Mouse (Mus musculus) ovary, adult 2 months (tissue): ENCODE measurements around the gene Med12. TPM values are rescaled to one million over a fixed set of nuclear protein-coding genes. Genes with fewer than 3 reads are reported as not detected.

Experiments
- polyA plus RNA-seq: library from polyadenylated mRNA; depleted of rRNA; stranded (reverse); fragments of >200 nt; gene quantifications from 2 replicates; pipeline ENCODE4 v1.2.3, GENCODE M21; 2012; rRNA removed

Med12 gene
- polyA plus RNA-seq, result 105 and 201 TPM in 2 replicates

DNA sequence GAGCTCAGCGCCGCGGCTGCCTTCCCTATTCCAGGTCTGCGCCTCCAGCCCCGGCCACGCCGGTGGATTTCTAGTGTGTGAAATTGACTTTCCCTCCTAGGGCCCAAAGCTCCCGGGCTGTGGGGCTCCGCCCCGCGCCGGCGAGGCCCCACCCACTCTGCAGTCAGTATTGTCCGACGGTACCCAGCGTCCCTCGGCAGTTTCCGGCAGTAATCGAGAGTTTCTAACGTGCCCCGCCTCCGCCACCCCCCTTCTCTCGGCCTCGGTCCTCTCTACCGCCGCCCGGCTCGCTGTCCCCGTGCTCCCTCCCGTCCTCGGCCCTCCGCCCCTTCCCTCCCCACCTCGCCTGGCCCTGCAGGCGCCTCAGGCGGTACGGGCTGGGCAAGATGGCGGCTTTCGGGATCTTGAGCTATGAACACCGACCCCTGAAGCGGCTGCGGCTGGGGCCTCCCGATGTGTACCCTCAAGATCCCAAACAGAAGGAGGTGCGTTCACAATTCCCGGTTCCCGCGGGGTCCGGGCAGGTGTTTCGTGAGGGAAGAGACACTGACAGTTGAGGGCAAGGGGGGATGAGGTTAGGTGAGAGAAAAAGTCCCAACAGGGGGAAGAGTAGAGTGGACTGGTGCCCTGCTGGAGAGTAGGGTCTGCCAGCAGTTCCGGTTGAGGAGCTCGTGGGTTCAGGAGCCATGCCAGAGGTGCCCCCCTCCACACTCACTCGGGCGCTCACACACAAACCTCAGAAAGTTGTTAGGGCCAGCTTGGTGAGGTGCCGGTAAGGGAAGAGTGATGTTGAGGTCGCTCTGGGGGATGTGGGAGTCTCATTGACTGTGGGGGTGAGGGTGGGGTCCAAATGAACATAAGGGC lies at the start of gene Med12:
Med12 (plus strand) TSS at position 156 of the 864 bp plus-strand sequence.

DNA sequence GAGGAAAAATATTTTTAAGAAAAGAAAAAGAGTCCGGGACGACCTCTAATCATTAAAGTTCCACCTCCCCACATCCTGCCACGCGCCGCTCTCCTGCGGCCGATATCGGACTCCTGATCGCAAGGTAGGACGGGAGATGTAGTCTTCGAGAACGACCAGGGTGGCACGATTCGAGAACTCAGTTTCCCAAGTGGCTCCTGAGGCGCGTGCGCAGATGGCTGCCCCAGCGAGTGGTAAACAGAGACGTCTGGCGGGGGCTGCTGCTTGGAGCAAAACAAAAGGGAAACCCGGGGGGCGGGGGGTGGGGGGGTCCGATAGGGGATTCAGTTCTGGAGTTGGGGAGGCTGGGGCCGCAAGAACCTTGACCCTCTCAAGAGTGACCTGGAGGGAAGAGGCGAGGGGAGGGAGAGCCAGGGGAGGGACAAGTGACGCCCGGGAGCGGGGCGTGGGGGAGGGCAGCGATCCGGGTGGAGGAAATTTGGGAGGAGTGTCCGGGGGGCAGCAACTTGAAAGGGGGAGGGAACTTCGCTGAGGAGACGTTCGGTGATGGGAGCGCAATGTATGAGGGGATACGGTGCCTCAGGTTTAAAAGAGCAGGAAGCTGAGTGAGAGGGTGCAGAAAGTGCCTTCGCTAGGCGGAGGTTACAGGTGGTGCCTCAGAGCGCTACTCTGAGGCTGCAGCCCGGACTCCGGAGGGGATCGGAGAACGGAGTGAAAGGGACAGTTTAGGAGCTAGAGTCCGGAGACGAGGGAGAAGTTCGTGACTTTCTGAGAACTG lies 19.7 kb upstream of the Med12 start, which contains the start of gene Foxo4:
Foxo4 (plus strand) TSS at position 577 of the 778 bp plus-strand sequence.

DNA sequence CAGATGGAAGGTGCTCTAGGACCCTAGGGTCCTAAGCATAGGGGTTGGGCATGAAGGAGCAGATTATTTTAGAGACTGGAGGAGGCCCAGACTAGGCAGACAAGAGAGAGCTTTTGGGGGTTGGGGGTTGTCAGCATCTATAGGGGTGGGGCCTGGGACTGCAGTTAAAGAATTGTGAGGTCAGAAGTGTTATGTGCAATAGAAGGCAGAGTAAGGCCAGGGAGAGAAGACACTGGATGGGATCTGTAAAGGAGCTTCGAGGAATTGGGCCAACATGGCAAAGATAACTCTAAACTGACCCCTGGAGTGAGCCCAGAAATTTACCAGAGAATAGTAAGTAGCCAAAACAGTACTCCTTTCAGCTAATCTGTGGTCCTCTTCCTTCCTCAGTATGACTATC lies 9.9 kb upstream of the Med12 start, which contains the start of gene Gm614:
Gm614 (minus strand) TSS at position 101 of the 400 bp plus-strand sequence.

DNA sequence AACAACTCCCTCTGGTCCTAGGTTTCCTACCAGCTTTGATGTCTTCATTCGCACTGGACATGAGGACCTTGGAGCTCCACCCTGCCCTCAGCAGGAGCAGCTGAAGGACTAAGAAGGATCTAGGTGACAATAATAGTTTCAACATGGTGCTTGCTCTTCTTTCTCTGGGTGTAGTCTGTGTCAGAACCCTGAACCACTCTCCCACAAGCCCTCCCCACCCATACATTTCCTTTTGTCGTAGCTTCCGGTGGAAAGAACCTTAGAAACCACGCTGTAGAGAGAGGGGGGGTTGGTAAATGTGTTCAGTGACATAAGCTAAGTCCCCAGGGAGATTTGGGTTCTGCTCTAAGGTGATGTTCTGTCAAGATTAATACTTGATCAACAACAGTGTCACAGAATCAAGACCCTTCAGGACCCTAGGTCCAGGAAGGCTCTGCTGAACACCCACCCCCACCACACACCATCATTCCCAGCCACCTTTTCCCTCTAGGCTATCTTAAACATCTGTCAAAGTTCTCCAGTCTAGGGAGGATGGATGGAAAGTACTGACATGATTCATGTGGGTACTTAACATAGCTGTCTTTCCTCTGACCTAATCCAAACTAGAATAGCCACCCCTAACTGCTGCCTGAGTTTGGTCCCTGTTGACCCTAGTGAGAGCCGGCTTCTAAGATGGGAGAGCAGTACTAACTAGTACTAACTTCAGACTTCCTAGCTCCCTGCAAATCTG lies 5.6 kb upstream of the Med12 start, which contains the start of gene Il2rg:
Il2rg (minus strand) TSS at position 231 of the 730 bp plus-strand sequence.

DNA sequence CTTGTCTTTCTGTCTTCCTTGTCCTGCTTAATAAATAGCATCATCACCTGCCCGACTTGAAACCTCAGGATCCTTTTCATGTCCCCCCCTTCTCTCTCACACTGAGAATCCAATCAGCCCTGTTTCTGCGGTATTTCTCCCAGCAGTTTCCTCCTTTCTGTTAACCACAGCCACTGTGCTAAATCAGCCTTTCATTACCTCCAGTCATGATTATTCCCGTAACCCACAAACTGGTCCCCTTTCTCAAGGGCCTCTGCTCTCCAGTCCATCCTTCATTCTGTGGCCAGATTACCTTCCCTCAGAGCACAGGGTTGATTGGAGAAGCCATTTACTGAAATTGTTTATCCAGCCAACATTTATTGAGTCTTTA lies 5.1 kb upstream of the Med12 start, which contains the start of gene Gm20489:
Gm20489 (minus strand) TSS at position 269 of the 370 bp plus-strand sequence.

DNA sequence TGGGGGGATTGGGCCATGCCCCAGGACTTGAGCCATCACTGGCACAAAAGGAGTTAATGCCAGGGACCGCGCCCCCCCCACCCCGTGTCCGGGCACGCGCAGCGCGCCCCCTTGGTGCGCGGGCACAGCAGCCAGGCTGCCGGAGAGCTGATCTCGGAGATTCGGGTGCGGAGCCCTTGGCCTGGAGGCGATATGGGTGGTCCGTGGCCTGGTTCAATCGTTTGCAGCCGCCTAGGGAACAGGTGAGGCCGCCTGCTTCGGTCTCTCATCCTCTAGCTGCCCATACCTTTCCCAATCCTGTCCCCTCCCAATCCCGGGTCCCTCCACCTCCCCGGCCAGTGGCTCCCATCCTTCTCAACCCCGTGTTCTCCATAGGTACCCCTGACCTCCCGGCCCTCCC lies 25.2 kb downstream of the Med12 start, which contains the start of gene Nlgn3:
Nlgn3 (plus strand) TSS at position 114 of the 400 bp plus-strand sequence.

Other genes starting within 250 kb of the Med12 start
- not detected in 2 replicates for gene Tex11, start 214.4 kb upstream of the Med12 start, polyA plus RNA-seq
- 3.9 and 5.6 TPM in 2 replicates for gene Slc7a3, start 188.0 kb upstream of the Med12 start, polyA plus RNA-seq
- 10.1 and 11.9 TPM in 2 replicates for gene Snx12, start 51.5 kb upstream of the Med12 start, polyA plus RNA-seq
- 47.3 and 51.5 TPM in 2 replicates for gene Foxo4, start 19.5 kb upstream of the Med12 start, polyA plus RNA-seq
- gene Gm614, start 10.0 kb upstream of the Med12 start, polyA plus RNA-seq, result not detected in 2 replicates
- gene Il2rg, start 5.8 kb upstream of the Med12 start, polyA plus RNA-seq, result 5.0 and 6.7 TPM in 2 replicates
- gene Gm20489, start 5.0 kb upstream of the Med12 start, polyA plus RNA-seq, result not detected in 2 replicates
- 0.42 and 0.56 TPM in 2 replicates for gene Nlgn3, start 25.1 kb downstream of the Med12 start, polyA plus RNA-seq
- gene Gjb1, start 102.3 kb downstream of the Med12 start, polyA plus RNA-seq, result 4.3 and 4.8 TPM in 2 replicates
- gene Zmym3, start 146.8 kb downstream of the Med12 start, polyA plus RNA-seq, result 83.2 and 114 TPM in 2 replicates
- 116 and 152 TPM in 2 replicates for gene Nono, start 155.3 kb downstream of the Med12 start, polyA plus RNA-seq
- 0.23 TPM in 1 of 2 replicates, not detected in the other for gene Itgb1bp2, start 175.1 kb downstream of the Med12 start, polyA plus RNA-seq